Mouse (Mus musculus) frontal cortex, adult (tissue): ENCODE measurements at regions not wholly inside any gene's neighbourhood (a gene's known extent, or its start where the extent isn't known, plus 50 kb on each side); places are given as distances from the start of the nearest gene placed in this dataset.
"Not testable (repeated sequence)": the region's sequence is repeated elsewhere in the genome, so short reads cannot be mapped to it uniquely, and the experiment has no call there.

Source experiments
- ATAC-seq: cut with Nextera tagmentation; 2 replicates; pipeline ENCODE4 v1.9.2; 2017; ENCODE audit warnings: mild to moderate bottlenecking, moderate library complexity, mixed read lengths; ENCODE audit not compliant: low TSS enrichment

GRCm38 (mm10) chr15:41283199-41283598 is 1149.0 kb downstream of the 9330182O14Rik start:
- ATAC-seq, result no peak

GRCm38 (mm10) chr15:41286809-41287413 is 1152.7 kb downstream of the 9330182O14Rik start:
- ATAC-seq, result no peak

- ATAC-seq, result no peak
Observed at GRCm38 (mm10) chr15:41297419-41297818, 1163.3 kb downstream of the 9330182O14Rik start.

- ATAC-seq, result no peak
Observed at GRCm38 (mm10) chr15:41306638-41307037, 1172.5 kb downstream of the 9330182O14Rik start.

GRCm38 (mm10) chr15:41311728-41312320 is 1177.7 kb downstream of the 9330182O14Rik start:
- peak; percentile 90 for ATAC-seq

- ATAC-seq, result no peak
Observed at GRCm38 (mm10) chr15:41314916-41315315, 1180.8 kb downstream of the 9330182O14Rik start.

- ATAC-seq, result peak; percentile 65; the same call in 1 of the 2 replicates
Observed at GRCm38 (mm10) chr15:41325633-41326252, 1191.6 kb downstream of the 9330182O14Rik start.

GRCm38 (mm10) chr15:41329286-41329685 is 1195.1 kb downstream of the 9330182O14Rik start:
- ATAC-seq, result no peak

- ATAC-seq, result no peak
Observed at GRCm38 (mm10) chr15:41330085-41330484, 1195.9 kb downstream of the 9330182O14Rik start.

GRCm38 (mm10) chr15:41332451-41332850 is 1198.3 kb downstream of the 9330182O14Rik start:
- peak; percentile 98 for ATAC-seq

- no peak for ATAC-seq
Observed at GRCm38 (mm10) chr15:41333165-41333564, 1199.0 kb downstream of the 9330182O14Rik start.

GRCm38 (mm10) chr15:41340621-41341020 is 1206.5 kb downstream of the 9330182O14Rik start:
- ATAC-seq, result not testable (repeated sequence)

- no peak for ATAC-seq
Observed at GRCm38 (mm10) chr15:41345554-41345953, 1211.4 kb downstream of the 9330182O14Rik start.

GRCm38 (mm10) chr15:41347221-41347620 is 1213.1 kb downstream of the 9330182O14Rik start:
- no peak for ATAC-seq

GRCm38 (mm10) chr15:41352129-41352528 is 1218.0 kb downstream of the 9330182O14Rik start:
- no peak for ATAC-seq

GRCm38 (mm10) chr15:41359276-41359675 is 1225.1 kb downstream of the 9330182O14Rik start:
- ATAC-seq, result no peak

- peak; percentile 86 for ATAC-seq
Observed at GRCm38 (mm10) chr15:41374669-41375068, 1240.5 kb downstream of the 9330182O14Rik start.

GRCm38 (mm10) chr15:41375906-41376305 is 1241.7 kb downstream of the 9330182O14Rik start:
- ATAC-seq, result no peak

GRCm38 (mm10) chr15:41379637-41380036 is 1245.5 kb downstream of the 9330182O14Rik start:
- peak; percentile 94 for ATAC-seq

- no peak for ATAC-seq
Observed at GRCm38 (mm10) chr15:41380429-41380828, 1246.3 kb downstream of the 9330182O14Rik start.

GRCm38 (mm10) chr15:41390699-41391098 is 1256.5 kb downstream of the 9330182O14Rik start:
- no peak for ATAC-seq
